Mouse (Mus musculus) stomach, embryonic 15.5 days (tissue): ENCODE measurements at regions not wholly inside any gene's neighbourhood (a gene's known extent, or its start where the extent isn't known, plus 50 kb on each side); places are given as distances from the start of the nearest gene placed in this dataset.

ENCODE experiments used
- ATAC-seq: fragments of 200-750 bp; cut with Nextera tagmentation; 2 replicates; pipeline ENCODE4 v1.8.0; 2017; ENCODE audit warnings: low read depth, moderate number of reproducible peaks, moderate TSS enrichment; ENCODE audit not compliant: insufficient read depth, low FRiP score
- H3K27ac ChIP-seq: fragments of 300-500 bp; sonication (generic); 2 replicates; pipeline ENCODE4 v1.5.1; 2015; ENCODE audit warnings: mild to moderate bottlenecking, inconsistent platforms
- H3K27me3 ChIP-seq: fragments of 300-500 bp; sonication (generic); replicated peaks from 2 replicates; pipeline ENCODE4 v1.6.1; 2015; ENCODE audit warnings: inconsistent platforms
- H3K36me3 ChIP-seq: fragments of 300-500 bp; sonication (generic); 2 replicates; pipeline ENCODE4 v1.6.1; 2015; ENCODE audit warnings: inconsistent platforms
- H3K4me1 ChIP-seq: fragments of 300-500 bp; sonication (generic); 2 replicates; pipeline ENCODE4 v1.6.1; 2015; ENCODE audit warnings: inconsistent platforms
- H3K4me2 ChIP-seq: fragments of 300-500 bp; sonication (generic); 2 replicates; pipeline ENCODE4 v1.6.1; 2015; ENCODE audit warnings: mild to moderate bottlenecking, inconsistent platforms
- H3K4me3 ChIP-seq: fragments of 300-500 bp; sonication (generic); replicated peaks from 2 replicates; pipeline ENCODE4 v1.5.1; 2015; ENCODE audit warnings: inconsistent platforms
- H3K9ac ChIP-seq: fragments of 300-500 bp; sonication (generic); 2 replicates; pipeline ENCODE4 v1.6.1; 2015; ENCODE audit warnings: inconsistent platforms
- H3K9me3 ChIP-seq: fragments of 300-500 bp; sonication (generic); 2 replicates; pipeline ENCODE4 v1.6.1; 2016; ENCODE audit warnings: inconsistent platforms
- WGBS: fragments of 180-500 bp; shearing (Covaris S2); methylation state at CpG from one replicate; pipeline ENCODE4 v1.1.7; 2015; 5-methylcytosine and 5-hydroxymethylcytosine counted together

- Histone ChIP-seq H3K36me3 (no peaks in the 10 kb centered on the region), H3K4me3 (no peak overlapping the region), H3K27me3 (no peaks in the 10 kb centered on the region), H3K27ac (no peak overlapping the region), H3K9ac (no peak overlapping the region), H3K9me3 (no peaks in the 10 kb centered on the region), H3K4me2 (no peak overlapping the region), H3K4me1 (no peaks in the 10 kb centered on the region)
- ATAC-seq, result no peak
- WGBS, result 77% methylated on average over 2 of the region's 2 CpGs
These were observed 200.7 kb upstream of the A230072I06Rik start for GRCm38 (mm10) chr8:12077896-12078295.

- Histone ChIP-seq H3K27me3 (no peaks in the 10 kb centered on the region), H3K36me3 (no peaks in the 10 kb centered on the region), H3K4me2 (no peak overlapping the region), H3K4me1 (no peaks in the 10 kb centered on the region), H3K9ac (no peak overlapping the region), H3K9me3 (no peaks in the 10 kb centered on the region), H3K27ac (no peak overlapping the region), H3K4me3 (no peak overlapping the region)
- 77% methylated on average over 14 of the region's 14 CpGs for WGBS
- ATAC-seq, result no peak
These were observed 199.7 kb upstream of the A230072I06Rik start for GRCm38 (mm10) chr8:12078679-12079566.

GRCm38 (mm10) chr8:12081536-12081935 is 197.1 kb upstream of the A230072I06Rik start:
- Histone ChIP-seq H3K27ac (no peak overlapping the region), H3K9me3 (no peaks in the 10 kb centered on the region), H3K4me2 (no peak overlapping the region), H3K4me1 (no peaks in the 10 kb centered on the region), H3K4me3 (no peak overlapping the region), H3K36me3 (no peaks in the 10 kb centered on the region), H3K27me3 (no peaks in the 10 kb centered on the region), H3K9ac (no peak overlapping the region)
- no peak for ATAC-seq
- 87% methylated on average over 5 of the region's 5 CpGs for WGBS

- Histone ChIP-seq H3K4me3 (no peak overlapping the region), H3K9me3 (no peaks in the 10 kb centered on the region), H3K36me3 (no peaks in the 10 kb centered on the region), H3K9ac (no peak overlapping the region), H3K27me3 (no peaks in the 10 kb centered on the region), H3K4me2 (no peak overlapping the region), H3K4me1 (no peaks in the 10 kb centered on the region), H3K27ac (no peak overlapping the region)
- WGBS, result 87% methylated on average over 10 of the region's 10 CpGs
- ATAC-seq, result no peak
These were observed 191.3 kb upstream of the A230072I06Rik start for GRCm38 (mm10) chr8:12087192-12087800.

GRCm38 (mm10) chr8:12100145-12100544 is 178.5 kb upstream of the A230072I06Rik start:
- 0 out of 2 replicates have a peak, but pooled peaks cover 4% of the 10 kb centered on the region for H3K4me1 ChIP-seq
- WGBS, result 53% methylated on average over 8 of the region's 8 CpGs
- no peaks in the 10 kb centered on the region for H3K27me3 ChIP-seq
- no peaks in the 10 kb centered on the region for H3K36me3 ChIP-seq
- ATAC-seq, result peak; percentile 60; the same call in 1 of the 2 replicates
- no peak overlapping the region for H3K4me2 ChIP-seq
- no peaks in the 10 kb centered on the region for H3K9me3 ChIP-seq
- H3K27ac ChIP-seq, result no peak overlapping the region
- no peak overlapping the region for H3K9ac ChIP-seq
- H3K4me3 ChIP-seq, result no peak overlapping the region

- no peak for ATAC-seq
- H3K9me3 ChIP-seq, result no peaks in the 10 kb centered on the region
- no peaks in the 10 kb centered on the region for H3K36me3 ChIP-seq
- H3K4me3 ChIP-seq, result no peak overlapping the region
- 0 out of 2 replicates have a peak, but pooled peaks cover 4% of the 10 kb centered on the region for H3K4me1 ChIP-seq
- H3K27me3 ChIP-seq, result no peaks in the 10 kb centered on the region
- no peak overlapping the region for H3K27ac ChIP-seq
- WGBS, result 70% methylated on average over 4 of the region's 4 CpGs
- no peak overlapping the region for H3K4me2 ChIP-seq
- no peak overlapping the region for H3K9ac ChIP-seq
These were observed 175.3 kb upstream of the A230072I06Rik start for GRCm38 (mm10) chr8:12103296-12103695.

- Histone ChIP-seq H3K9ac (no peak overlapping the region), H3K27ac (no peak overlapping the region), H3K27me3 (no peaks in the 10 kb centered on the region), H3K4me1 (no peaks in the 10 kb centered on the region), H3K9me3 (no peaks in the 10 kb centered on the region), H3K4me3 (no peak overlapping the region), H3K36me3 (no peaks in the 10 kb centered on the region), H3K4me2 (no peak overlapping the region)
- ATAC-seq, result no peak
- 44% methylated on average over 15 of the region's 15 CpGs for WGBS
These were observed 173.3 kb upstream of the A230072I06Rik start for GRCm38 (mm10) chr8:12105106-12105901.

GRCm38 (mm10) chr8:12108578-12108977 is 170.0 kb upstream of the A230072I06Rik start:
- 0 out of 2 replicates have a peak, but pooled peaks cover 5% of the 10 kb centered on the region for H3K4me1 ChIP-seq
- H3K4me3 ChIP-seq, result no peak overlapping the region
- WGBS, result 46% methylated on average over 5 of the region's 5 CpGs
- no peak overlapping the region for H3K9ac ChIP-seq
- ATAC-seq, result no peak; the same call in 1 of the 2 replicates
- H3K4me2 ChIP-seq, result no peak overlapping the region
- H3K27me3 ChIP-seq, result no peaks in the 10 kb centered on the region
- no peaks in the 10 kb centered on the region for H3K9me3 ChIP-seq
- no peak overlapping the region for H3K27ac ChIP-seq
- no peaks in the 10 kb centered on the region for H3K36me3 ChIP-seq

- H3K4me3 ChIP-seq, result no peak overlapping the region
- no peak for ATAC-seq
- WGBS, result 74% methylated on average over 10 of the region's 10 CpGs
These were observed 167.0 kb upstream of the A230072I06Rik start for GRCm38 (mm10) chr8:12111626-12112025.

GRCm38 (mm10) chr8:12113023-12113422 is 165.6 kb upstream of the A230072I06Rik start:
- no peak overlapping the region for H3K9ac ChIP-seq
- 26% methylated on average over 8 of the region's 8 CpGs for whole genome bisulfite sequencing
- no peak for ATAC-seq
- H3K9me3 ChIP-seq, result no peaks in the 10 kb centered on the region
- no peaks in the 10 kb centered on the region for H3K27me3 ChIP-seq
- 0 out of 2 replicates have a peak, but pooled peaks cover 5% of the 10 kb centered on the region for H3K4me1 ChIP-seq
- no peak overlapping the region for H3K27ac ChIP-seq
- no peaks in the 10 kb centered on the region for H3K36me3 ChIP-seq
- H3K4me2 ChIP-seq, result no peak overlapping the region
- no peak overlapping the region for H3K4me3 ChIP-seq

More at GRCm38 (mm10) chr8:12111626-12112025, 167.0 kb upstream of the A230072I06Rik start:
- no peaks in the 10 kb centered on the region for H3K27me3 ChIP-seq
- no peaks in the 10 kb centered on the region for H3K9me3 ChIP-seq
- H3K4me1 ChIP-seq, result 0 out of 2 replicates have a peak, but pooled peaks cover 5% of the 10 kb centered on the region
- no peak overlapping the region for H3K27ac ChIP-seq
- H3K9ac ChIP-seq, result no peak overlapping the region
- no peaks in the 10 kb centered on the region for H3K36me3 ChIP-seq
- H3K4me2 ChIP-seq, result no peak overlapping the region

GRCm38 (mm10) chr8:12126374-12127001 is 152.1 kb upstream of the A230072I06Rik start:
- H3K36me3 ChIP-seq, result no peaks in the 10 kb centered on the region
- H3K4me3 ChIP-seq, result no peak overlapping the region
- no peak overlapping the region for H3K4me2 ChIP-seq
- no peaks in the 10 kb centered on the region for H3K27me3 ChIP-seq
- no peak overlapping the region for H3K9ac ChIP-seq
- ATAC-seq, result no peak
- no peaks in the 10 kb centered on the region for H3K4me1 ChIP-seq
- no peak overlapping the region for H3K27ac ChIP-seq
- H3K9me3 ChIP-seq, result no peaks in the 10 kb centered on the region
- WGBS, result 53% methylated on average over 11 of the region's 11 CpGs
